Mouse (Mus musculus) kidney, adult 8-10 months (tissue): Measurements from ENCODE around the gene Bnip3.

Source experiments
- DNase-seq, 2 experiments: peaks; one replicate each; pipeline ENCODE4 v3.0.0; 2022

Gene Bnip3

GRCm38 (mm10) chr7:138843421-138843820 is 65.9 kb downstream of the Bnip3 start:
- no peak for DNase-seq

GRCm38 (mm10) chr7:138841436-138842151 is 67.7 kb downstream of the Bnip3 start:
- no peak for DNase-seq
